Mouse (Mus musculus): ENCODE measurements around the gene Dhx15.

Gene Dhx15

GRCm38 (mm10) chr5:52110808-52111663 lies 79.3 kb downstream of the Dhx15 start:
- no peak for DNase-seq (ENCODE audit: low spot score in 2 of 2)
